Mouse (Mus musculus) forelimb bud, embryonic 11.5 days (tissue): Measurements from ENCODE around the gene Tnfsf9.
A peak's percentile ranks its signal among the peaks of the same experiment; 100 is the strongest.

Experiments used
- DNase-seq: peaks from one replicate; pipeline ENCODE4 v3.0.0-alpha.2; 2012; ENCODE audit warnings: low read depth, low spot score

The Tnfsf9 gene

GRCm38 (mm10) chr17:57095855-57096622 is 9.1 kb upstream of the Tnfsf9 start:
- DNase-seq = peak; percentile 21

- peak; percentile 74 for DNase-seq
These were observed 8.6 kb upstream of the Tnfsf9 start for GRCm38 (mm10) chr17:57096623-57096920.

- DNase-seq = no peak
These were observed 6.8 kb upstream of the Tnfsf9 start for GRCm38 (mm10) chr17:57098321-57098720.

GRCm38 (mm10) chr17:57099629-57100325 is 5.3 kb upstream of the Tnfsf9 start:
- no peak for DNase-seq

- no peak for DNase-seq
These were observed 2.8 kb upstream of the Tnfsf9 start for GRCm38 (mm10) chr17:57102276-57102675.

- no peak for DNase-seq
These were observed 629 bp upstream of the Tnfsf9 start for GRCm38 (mm10) chr17:57104496-57104895.

- DNase-seq = no peak
These were observed 877 bp downstream of the Tnfsf9 start for GRCm38 (mm10) chr17:57106035-57106368.

- DNase-seq = no peak
These were observed 1.9 kb downstream of the Tnfsf9 start for GRCm38 (mm10) chr17:57107064-57107463.

GRCm38 (mm10) chr17:57108040-57108665 is 3.0 kb downstream of the Tnfsf9 start:
- DNase-seq = no peak

- no peak for DNase-seq
These were observed 3.6 kb downstream of the Tnfsf9 start for GRCm38 (mm10) chr17:57108666-57109171.

GRCm38 (mm10) chr17:57110005-57110404 is 4.9 kb downstream of the Tnfsf9 start:
- no peak for DNase-seq

- no peak for DNase-seq
These were observed 7.8 kb downstream of the Tnfsf9 start for GRCm38 (mm10) chr17:57112768-57113474.

GRCm38 (mm10) chr17:57116801-57117200 is 11.7 kb downstream of the Tnfsf9 start:
- no peak for DNase-seq

GRCm38 (mm10) chr17:57118524-57119349 is 13.6 kb downstream of the Tnfsf9 start:
- DNase-seq = peak; percentile 16

- no peak for DNase-seq
These were observed 16.7 kb downstream of the Tnfsf9 start for GRCm38 (mm10) chr17:57121856-57122255.

GRCm38 (mm10) chr17:57123192-57124118 is 18.3 kb downstream of the Tnfsf9 start:
- DNase-seq = no peak

GRCm38 (mm10) chr17:57124792-57125191 is 19.7 kb downstream of the Tnfsf9 start:
- no peak for DNase-seq

GRCm38 (mm10) chr17:57125853-57126622 is 20.9 kb downstream of the Tnfsf9 start:
- no peak for DNase-seq

- DNase-seq = no peak
These were observed 26.7 kb downstream of the Tnfsf9 start for GRCm38 (mm10) chr17:57131793-57132192.
